Mouse (Mus musculus) thymus, adult 2 months (tissue): ENCODE results near the gene Fli1.

Experiments
- CTCF ChIP-seq: fragments of 200-500 bp; IDR thresholded peaks from 2 replicates; pipeline ENCODE4 v1.5.1; 2012; ENCODE audit warnings: mild to moderate bottlenecking, control low read depth, low read length, moderate library complexity, borderline replicate concordance; ENCODE audit not compliant: control insufficient read depth, poor library complexity, insufficient read depth; ENCODE audit errors: extremely low read depth
- POLR2A ChIP-seq: fragments of 200-500 bp; IDR thresholded peaks from 2 replicates; pipeline ENCODE4 v1.6.1; 2012; ENCODE audit warnings: mild to moderate bottlenecking, low read length, control low read depth, moderate library complexity; ENCODE audit not compliant: control insufficient read depth, poor library complexity, insufficient read depth; ENCODE audit errors: extremely low read depth

GRCm38 (mm10) chr9:32443115-32443514 is 99.5 kb downstream of the Fli1 start:
- TF ChIP-seq CTCF (no peak), POLR2A (no peak)
